ENCODE assay signal across 8 mouse cellular contexts in the genomic region with DNA sequence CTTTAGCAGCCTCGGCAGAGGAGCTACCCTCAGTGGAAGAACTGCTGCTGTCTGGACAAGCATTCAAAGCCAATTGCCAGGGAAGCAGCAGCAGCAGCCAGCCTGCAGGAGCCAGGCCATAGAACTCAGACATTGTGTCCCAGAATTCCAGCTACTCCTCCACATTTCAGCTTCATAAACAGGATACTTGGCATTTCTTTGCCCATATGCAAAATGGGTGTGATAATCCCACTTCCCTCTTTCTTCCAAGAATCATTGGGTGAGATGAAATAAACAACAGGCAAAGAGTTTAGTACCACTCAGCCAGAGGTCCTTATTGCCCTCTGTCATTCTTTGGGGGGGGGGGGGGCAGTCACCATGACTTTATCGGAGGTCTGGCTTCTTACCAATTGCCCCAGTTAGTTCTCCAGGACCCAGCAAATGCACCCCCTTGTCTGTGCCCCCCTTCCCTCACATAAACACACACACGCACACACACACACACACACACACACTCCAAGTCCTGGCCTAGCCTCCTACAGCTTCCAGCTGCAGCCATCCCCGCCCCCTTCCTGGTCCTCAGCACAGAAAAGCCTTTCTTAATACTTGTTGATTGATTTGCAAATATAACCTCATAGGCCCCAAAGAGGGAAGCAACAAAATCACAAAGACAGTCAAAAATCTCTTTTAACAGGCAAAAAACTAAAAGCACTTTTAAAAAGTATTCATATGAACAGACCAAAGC. TPM values are rescaled to one million over a fixed set of nuclear protein-coding genes. Genes with fewer than 3 reads are reported as not detected.
A peak's percentile ranks its signal among the peaks of the same experiment; 100 is the strongest.
DNase-seq lines count a peak whose midpoint lies in the region; ATAC-seq and TF ChIP-seq lines count a peak whose summit lies in the region.

No protein-coding gene starts in this region.

- H3K36me3 ChIP-seq in heart, adult 2 months (ENCODE audit: control insufficient read depth, insufficient read depth, low read length) = no peaks in the 10 kb centered on the region
- H3K36me3 ChIP-seq in embryonic facial prominence, embryonic 12.5 days = 0 out of 2 replicates have a peak, but pooled peaks cover 5% of the 10 kb centered on the region
- H3K36me3 ChIP-seq in hindbrain, embryonic 16.5 days (ENCODE audit: control insufficient read depth, insufficient read depth, low read length) = no peaks in the 10 kb centered on the region
- H3K36me3 ChIP-seq in lung, embryonic 16.5 days (ENCODE audit: control insufficient read depth, insufficient read depth, low read length) = 0 out of 2 replicates have a peak, but pooled peaks cover 2% of the 10 kb centered on the region

- H3K79me2 ChIP-seq in heart, adult 2 months (replicated peaks; ENCODE audit: control insufficient read depth, insufficient read depth, low read length) = no peaks in the 10 kb centered on the region

- no peak for ATAC-seq in embryonic facial prominence, embryonic 12.5 days (ENCODE audit: insufficient number of reproducible peaks, insufficient read depth, low FRiP score, low TSS enrichment)
- no peak for ATAC-seq in hindbrain, embryonic 16.5 days
- ATAC-seq in lung, embryonic 16.5 days (ENCODE audit: low read depth) = peak; percentile 72
- no peak for ATAC-seq in cerebellum, adult (ENCODE audit: insufficient number of reproducible peaks, low FRiP score, low TSS enrichment)

- H3K9me3 ChIP-seq in embryonic facial prominence, embryonic 12.5 days = no peaks in the 10 kb centered on the region; the same call in 1 of the 2 replicates
- no peaks in the 10 kb centered on the region for H3K9me3 ChIP-seq in hindbrain, embryonic 16.5 days (ENCODE audit: control insufficient read depth, low read length)
- peaks cover 3% of the 10 kb centered on the region; the same call in 1 of the 2 replicates for H3K9me3 ChIP-seq in lung, embryonic 16.5 days (ENCODE audit: control insufficient read depth, low read length)

- TF ChIP-seq EP300 in heart, adult 2 months (IDR thresholded peaks at IDR 0.05; ENCODE audit: insufficient read depth, low read depth, low read length) = no peak

- peak overlapping the region; percentile 74; the same call in 1 of the 2 replicates for H3K27ac ChIP-seq in heart, adult 2 months
- no peak overlapping the region for H3K27ac ChIP-seq in embryonic facial prominence, embryonic 12.5 days
- H3K27ac ChIP-seq in hindbrain, embryonic 16.5 days (ENCODE audit: low read depth, low read length) = no peak overlapping the region
- H3K27ac ChIP-seq in lung, embryonic 16.5 days (ENCODE audit: low read length) = peak overlapping the region; percentile 94

- no peak overlapping the region for H3K9ac ChIP-seq in heart, adult 2 months (ENCODE audit: low read depth, low read length)
- H3K9ac ChIP-seq in embryonic facial prominence, embryonic 12.5 days = peak overlapping the region; percentile 90; the same call in 1 of the 2 replicates
- no peak overlapping the region for H3K9ac ChIP-seq in hindbrain, embryonic 16.5 days (ENCODE audit: low read depth, low read length)
- peak overlapping the region; percentile 97 for H3K9ac ChIP-seq in lung, embryonic 16.5 days (ENCODE audit: low read length)

- peak overlapping the region; percentile 92 for H3K4me2 ChIP-seq in embryonic facial prominence, embryonic 12.5 days (replicated peaks)
- H3K4me2 ChIP-seq in hindbrain, embryonic 16.5 days (ENCODE audit: low read length) = peak overlapping the region; percentile 95
- peak overlapping the region; percentile 75 for H3K4me2 ChIP-seq in lung, embryonic 16.5 days (ENCODE audit: low read depth, low read length)

- intact Hi-C loops in heart, adult 2 months (cut with DNase I) = loop anchor here (5.0 kb wide), 2 partner anchors 71 to 126 kb away; no protein-coding TSS in a partner anchor

- no peaks in the 10 kb centered on the region for H3K27me3 ChIP-seq in heart, adult 2 months (ENCODE audit: control insufficient read depth, insufficient read depth, low read length)
- H3K27me3 ChIP-seq in embryonic facial prominence, embryonic 12.5 days = no peaks in the 10 kb centered on the region
- H3K27me3 ChIP-seq in hindbrain, embryonic 16.5 days (replicated peaks; ENCODE audit: control insufficient read depth, insufficient read depth, low read length) = no peaks in the 10 kb centered on the region
- no peaks in the 10 kb centered on the region for H3K27me3 ChIP-seq in lung, embryonic 16.5 days (ENCODE audit: control insufficient read depth, insufficient read depth, low read depth, low read length)

- H3K4me3 ChIP-seq in heart, adult 2 months = peak overlapping the region; percentile 82
- H3K4me3 ChIP-seq in embryonic facial prominence, embryonic 12.5 days = peak overlapping the region; percentile 70
- H3K4me3 ChIP-seq in hindbrain, embryonic 16.5 days (ENCODE audit: low read length) = peak overlapping the region; percentile 74; the same call in 1 of the 2 replicates
- H3K4me3 ChIP-seq in lung, embryonic 16.5 days (ENCODE audit: low read length) = peak overlapping the region; percentile 77

- TF ChIP-seq CTCF in heart, adult 2 months (IDR thresholded peaks at IDR 0.05) = no peak

- DNase-seq in heart, adult 2 months = no peak
- no peak for DNase-seq in heart, adult 11 months
- no peak for DNase-seq in cerebellum, postnatal 36 days
- DNase-seq in layer of hippocampus, postnatal 10 days (ENCODE audit: low spot score in 2 of 2) = no peak

- WGBS in heart, adult 2 months = 44% methylated on average over 4 of the region's 4 CpGs
- WGBS in embryonic facial prominence, embryonic 12.5 days = 38% methylated on average over 4 of the region's 4 CpGs
- 37% methylated on average over 4 of the region's 4 CpGs for WGBS in hindbrain, embryonic 16.5 days
- WGBS in lung, embryonic 16.5 days = 20% methylated on average over 4 of the region's 4 CpGs

- TF ChIP-seq POLR2A in heart, adult 2 months (IDR thresholded peaks at IDR 0.05; ENCODE audit: insufficient read depth, low read depth, low read length) = no peak

- H3K4me1 ChIP-seq in heart, adult 2 months (ENCODE audit: control insufficient read depth, insufficient read depth, low read length) = peaks cover 14% of the 10 kb centered on the region
- peaks cover 57% of the 10 kb centered on the region for H3K4me1 ChIP-seq in embryonic facial prominence, embryonic 12.5 days
- H3K4me1 ChIP-seq in hindbrain, embryonic 16.5 days (ENCODE audit: control insufficient read depth, insufficient read depth, low read depth, low read length) = peaks cover 19% of the 10 kb centered on the region
- H3K4me1 ChIP-seq in lung, embryonic 16.5 days (replicated peaks; ENCODE audit: control insufficient read depth, insufficient read depth, low read length) = peaks cover 35% of the 10 kb centered on the region

RNA-seq across cellular contexts. Expression of a gene that starts 1.5 kb away (rescaled TPM):
- 10 to 100 TPM; 23.1 to 23.9 TPM for total RNA-seq in heart, adult 2 months (2021)
- polyA plus RNA-seq in heart, adult 2 months (2012; rRNA removed) = 14.8 and 18.4 TPM in 2 replicates
- 33.0 and 35.5 TPM in 2 replicates for polyA plus RNA-seq in embryonic facial prominence, embryonic 12.5 days (2016; fragmentation: Nextera tagmentation; extraction: Ambion mirVana)
- 7.5 and 8.6 TPM in 2 replicates for polyA plus RNA-seq in hindbrain, embryonic 16.5 days (2015; fragmentation: Nextera tagmentation; extraction: Ambion mirVana)
- 54.2 and 58.1 TPM in 2 replicates for polyA plus RNA-seq in lung, embryonic 16.5 days (2015; fragmentation: Nextera tagmentation; extraction: Ambion mirVana)
- 10 to 100 TPM; 39.5 to 42.5 TPM for total RNA-seq in layer of hippocampus, postnatal 10 days (2021)

Comparison
In these comparisons a context has a peak if more than half of its experiments do, and no peak if none do; other contexts are left out.
1. H3K27ac ChIP-seq: peak in heart, adult 2 months (single experiment) and lung, embryonic 16.5 days (single experiment); none in embryonic facial prominence, embryonic 12.5 days (single experiment) and hindbrain, embryonic 16.5 days (single experiment).
2. H3K9ac ChIP-seq: peak in embryonic facial prominence, embryonic 12.5 days (single experiment) and lung, embryonic 16.5 days (single experiment); none in heart, adult 2 months (single experiment) and hindbrain, embryonic 16.5 days (single experiment).
3. Peak in every context shown above with its lines, with median percentiles within 50 percentile points of each other: H3K4me3 ChIP-seq and H3K4me2 ChIP-seq.